Mouse (Mus musculus) lung, adult 2 months (tissue): ENCODE results near the gene Col4a1.

Experiments used
- CTCF ChIP-seq: fragments of 200-500 bp; IDR thresholded peaks from 2 replicates; pipeline ENCODE4 v1.5.1; 2011; ENCODE audit warnings: mild to moderate bottlenecking, low read length, control low read depth; ENCODE audit not compliant: insufficient read depth
- POLR2A ChIP-seq: fragments of 200-500 bp; IDR thresholded peaks from 2 replicates; pipeline ENCODE4 v1.6.1; 2011; ENCODE audit warnings: low read depth, mild to moderate bottlenecking, control low read depth, low read length, borderline replicate concordance; ENCODE audit errors: extremely low read depth

DNA sequence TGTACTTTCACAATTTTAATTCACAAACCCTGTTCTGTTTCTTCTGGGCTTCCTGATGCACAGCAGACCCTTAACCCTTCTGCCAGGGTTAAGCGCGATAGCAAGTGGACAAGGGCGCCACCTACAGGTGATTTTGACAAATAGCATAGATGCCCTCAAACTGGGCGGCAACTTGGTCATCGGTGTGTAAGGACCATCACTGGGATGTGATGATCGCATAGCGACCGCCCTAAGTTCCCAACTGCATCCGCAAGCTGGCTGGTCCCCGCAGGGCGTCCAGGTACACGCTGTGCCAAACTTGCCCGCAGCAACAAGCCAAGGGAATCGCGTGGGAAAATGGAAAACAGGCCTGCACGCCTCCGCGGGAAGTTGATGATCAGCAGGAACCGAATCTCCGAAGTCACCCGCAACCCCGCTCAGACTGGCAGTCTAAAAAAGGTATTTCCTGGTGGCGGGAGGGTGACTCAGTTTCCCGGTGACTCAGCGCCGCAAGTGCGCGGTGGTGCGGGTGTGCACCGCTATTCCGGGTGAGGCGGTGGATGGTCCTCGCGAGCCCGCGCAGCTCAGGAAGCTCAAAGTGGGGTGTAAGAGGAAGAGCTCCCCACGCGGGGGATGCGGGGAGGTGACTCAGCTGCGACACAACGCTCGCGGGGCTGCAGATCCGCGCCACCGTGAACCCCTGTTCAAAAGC is 124.9 kb downstream of the Col4a1 start:
- TF ChIP-seq CTCF (peak; percentile 87), POLR2A (no peak)
